Mouse (Mus musculus) cerebellum, adult 2 months (tissue): ENCODE data around the gene Dnttip1.

Experiments used
- CTCF ChIP-seq: fragments of 200-500 bp; IDR thresholded peaks from 2 replicates; pipeline ENCODE4 v1.5.1; 2011; ENCODE audit warnings: low read depth, mild to moderate bottlenecking, control low read depth, low read length, moderate library complexity, borderline replicate concordance; ENCODE audit not compliant: insufficient read depth
- POLR2A ChIP-seq: fragments of 200-500 bp; IDR thresholded peaks from 2 replicates; pipeline ENCODE4 v1.6.1; 2011; ENCODE audit warnings: low read length, control low read depth, borderline replicate concordance; ENCODE audit not compliant: insufficient read depth

- TF ChIP-seq CTCF (no peak), POLR2A (no peak)
Observed at GRCm38 (mm10) chr2:164765841-164766240, 20.1 kb downstream of the Dnttip1 start.
